Mouse (Mus musculus) lung, postnatal 25 days (tissue): Measurements from ENCODE around the gene Ndufc2.

Experiments
- DNase-seq: peaks from one replicate; pipeline ENCODE4 v3.0.0; 2022; ENCODE audit warnings: low spot score

The Ndufc2 gene

DNA sequence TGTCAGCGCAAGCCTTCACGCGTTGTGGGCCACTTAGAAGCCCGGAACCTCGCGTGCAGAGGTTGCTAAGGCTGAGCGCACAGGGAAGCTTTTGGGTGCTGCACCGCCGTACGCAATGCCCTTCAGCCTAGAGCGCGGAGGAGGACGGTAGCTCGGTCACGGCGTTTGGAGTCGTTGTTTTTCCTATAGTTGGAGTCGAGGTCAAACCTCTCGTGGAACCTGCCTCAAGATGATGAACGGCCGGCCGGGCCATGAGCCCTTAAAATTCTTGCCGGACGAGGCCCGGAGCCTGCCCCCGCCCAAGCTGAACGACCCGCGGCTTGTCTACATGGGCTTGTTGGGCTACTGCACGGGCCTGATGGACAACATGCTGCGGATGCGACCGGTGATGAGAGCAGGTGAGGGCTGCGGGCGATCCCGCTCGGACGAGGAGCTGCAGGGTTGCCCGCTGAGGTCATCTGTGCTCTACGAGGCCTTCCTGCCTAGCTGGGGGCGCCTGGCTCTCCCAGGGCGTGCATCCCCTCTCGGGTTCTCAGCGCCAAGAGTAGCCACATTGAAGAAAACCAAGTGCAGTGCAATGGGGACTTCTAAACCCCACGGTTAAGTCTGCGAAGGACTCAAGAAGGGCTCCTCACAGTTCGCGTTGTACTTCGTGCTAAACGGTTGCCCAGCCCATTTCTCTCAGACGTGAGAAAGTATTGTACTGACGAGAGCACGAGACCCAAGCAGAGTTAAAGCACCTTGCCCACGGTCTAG lies at the start of gene Ndufc2:
Gene Ndufc2, plus strand, starts transcription at position 44 of the 756 bp plus-strand sequence.
- DNase-seq = peak; percentile 73

GRCm38 (mm10) chr7:97350891-97351290 lies 48.9 kb upstream of the Ndufc2 start:
- no peak for DNase-seq

DNA sequence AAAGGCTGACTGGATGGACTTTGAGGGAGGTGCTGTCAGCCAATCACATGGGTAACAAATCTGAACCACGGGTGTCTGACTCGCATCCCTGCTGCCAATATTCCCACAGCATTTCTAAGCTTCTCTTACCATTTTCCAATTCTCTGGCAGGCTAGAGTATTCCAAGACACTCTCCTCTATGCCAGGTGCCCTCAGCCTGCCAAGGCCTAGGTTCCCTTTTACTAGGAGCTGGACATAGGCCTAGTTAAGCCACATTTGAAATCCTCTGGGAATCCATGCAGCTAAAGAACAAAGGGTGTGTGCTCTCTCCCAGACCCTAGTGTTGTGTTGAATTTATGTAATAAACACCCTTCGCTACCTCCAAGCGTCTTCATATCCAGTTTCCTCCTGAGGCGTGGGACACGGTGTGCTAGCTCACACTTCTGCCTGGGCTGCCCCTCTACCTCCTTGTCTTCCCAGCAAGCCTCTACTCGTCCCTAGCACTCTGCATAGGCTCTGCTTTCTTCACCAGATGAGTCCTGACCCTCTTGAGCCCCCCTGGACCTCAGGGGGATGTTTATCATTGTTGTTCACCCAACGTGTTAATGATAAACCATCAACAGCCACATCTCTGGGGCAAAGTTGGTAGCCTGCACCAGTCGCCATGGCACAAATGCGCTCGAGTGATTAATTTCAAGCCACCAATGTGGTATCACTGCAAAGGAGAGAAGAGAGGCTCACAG lies 47.9 kb upstream of the Ndufc2 start:
- no peak for DNase-seq

DNA sequence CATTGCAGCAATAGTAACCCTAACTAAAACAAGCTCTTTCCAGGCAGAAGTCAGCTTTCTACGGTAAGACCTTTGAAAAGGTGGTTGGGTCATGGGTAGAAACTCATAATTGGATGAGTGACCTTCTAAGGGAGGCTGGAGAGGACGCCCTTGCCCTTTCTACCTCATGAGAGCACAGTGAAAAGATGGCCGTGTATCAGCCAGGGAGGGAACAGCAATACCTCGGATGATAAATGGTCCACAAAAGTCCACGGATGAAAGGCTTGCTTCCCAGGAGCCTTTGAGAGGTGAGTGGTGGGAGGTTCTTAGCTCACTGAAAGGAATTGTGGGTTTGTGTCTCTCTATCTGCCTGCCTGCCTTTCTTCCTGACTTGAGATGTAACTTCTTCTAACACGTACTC lies 46.4 kb upstream of the Ndufc2 start:
- DNase-seq = no peak

- peak; percentile 76 for DNase-seq
These were observed 44.5 kb upstream of the Ndufc2 start for GRCm38 (mm10) chr7:97355068-97355841.

DNA sequence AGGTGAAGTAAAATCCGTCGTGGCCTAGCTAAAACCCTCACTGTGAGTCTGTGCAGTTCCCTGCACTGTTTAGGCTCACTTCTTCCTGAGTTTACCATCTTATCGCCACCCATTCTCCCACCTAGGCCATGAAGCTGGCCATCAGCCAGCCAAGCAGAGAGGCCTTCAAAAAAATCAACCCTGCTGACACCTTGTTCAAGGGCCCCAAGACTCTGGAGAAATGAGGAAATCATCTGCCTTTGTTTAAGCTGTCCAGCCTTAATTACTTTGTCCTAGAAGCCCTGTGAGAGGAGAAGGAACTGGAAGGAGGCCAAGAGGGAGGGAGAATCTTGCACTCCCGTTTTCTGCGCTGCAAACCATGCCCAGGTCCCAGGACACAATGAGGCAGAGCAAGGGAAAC lies 43.5 kb upstream of the Ndufc2 start:
- no peak for DNase-seq

- DNase-seq = peak; percentile 86
These were observed 42.9 kb upstream of the Ndufc2 start for GRCm38 (mm10) chr7:97356875-97357276.

DNA sequence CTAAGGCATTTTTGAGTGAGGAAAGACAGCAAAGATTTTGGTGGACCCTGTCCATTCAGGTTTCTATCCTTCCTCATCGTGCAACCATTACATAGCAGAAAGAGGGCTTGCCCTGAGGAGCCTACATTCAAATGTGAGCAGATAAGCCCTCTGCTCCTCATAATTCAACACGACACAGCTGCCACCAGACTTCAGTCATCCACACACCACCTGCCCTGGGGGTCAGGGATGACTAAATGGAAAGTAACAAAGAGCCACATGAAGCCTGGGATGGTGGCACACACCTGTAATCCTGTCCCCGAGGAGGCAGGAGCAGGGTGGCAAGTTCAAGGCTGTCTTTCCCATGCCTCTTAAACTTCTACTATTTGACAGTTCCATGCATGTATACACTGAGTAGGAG lies 42.0 kb upstream of the Ndufc2 start:
- DNase-seq = no peak

GRCm38 (mm10) chr7:97358347-97358746 lies 41.5 kb upstream of the Ndufc2 start:
- no peak for DNase-seq

DNA sequence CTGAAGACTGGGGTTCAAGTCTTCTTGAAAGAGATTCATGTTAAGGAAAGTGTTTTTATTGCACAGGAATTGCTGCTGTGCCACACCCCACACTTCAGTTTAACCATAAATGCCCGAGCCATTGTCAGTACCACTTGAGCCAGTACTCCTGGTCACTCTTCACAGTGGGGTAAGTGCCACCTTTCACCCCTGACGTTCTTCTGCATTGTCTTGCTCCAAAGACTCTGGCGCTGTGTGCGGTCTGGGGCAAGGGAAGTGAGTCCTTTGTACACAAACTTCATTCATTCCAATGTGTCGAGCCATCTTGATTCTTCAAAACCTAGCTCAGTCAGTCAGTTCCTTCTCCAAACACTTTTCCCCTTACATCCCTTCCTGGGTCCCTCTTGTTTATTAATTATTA lies 39.6 kb upstream of the Ndufc2 start:
- DNase-seq = no peak

- DNase-seq = no peak
These were observed 38.8 kb upstream of the Ndufc2 start for GRCm38 (mm10) chr7:97360955-97361354.

DNA sequence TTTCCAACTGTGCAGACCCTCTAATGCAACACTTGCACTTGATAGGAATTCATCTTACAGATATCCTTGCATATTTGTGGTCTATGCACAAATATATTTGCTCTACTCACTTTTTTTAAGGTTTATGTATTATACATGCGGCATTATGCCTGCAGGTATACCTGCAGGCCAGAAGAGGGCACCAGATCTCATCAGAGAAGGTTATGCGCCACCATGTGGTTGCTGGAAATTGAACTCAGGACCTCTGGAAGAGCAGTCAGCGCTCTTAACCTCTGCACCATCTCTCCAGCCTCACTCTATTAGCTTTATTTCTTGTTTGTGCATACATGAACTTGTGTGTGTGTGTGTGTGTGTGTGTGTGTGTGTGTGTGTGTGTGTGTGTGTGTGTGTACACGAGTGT lies 38.3 kb upstream of the Ndufc2 start:
- DNase-seq = peak; percentile 34

DNA sequence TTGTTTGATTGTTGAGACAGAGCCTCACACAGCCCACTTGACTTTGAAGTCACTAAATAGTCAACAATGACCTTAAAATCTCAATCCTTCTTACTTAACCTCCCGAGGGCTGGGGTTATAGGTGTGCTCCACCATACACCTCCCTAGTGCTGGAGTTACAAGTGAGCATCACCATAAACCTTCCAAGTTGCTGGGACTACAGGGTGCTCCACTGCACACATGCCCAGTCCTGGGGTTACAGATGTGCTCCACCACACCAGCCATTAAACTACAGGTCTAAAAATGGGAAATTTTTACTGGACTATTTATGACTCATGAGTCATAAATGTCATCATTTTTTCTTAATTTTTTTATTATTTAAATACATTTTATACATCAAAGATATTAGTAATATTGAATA lies 33.9 kb upstream of the Ndufc2 start:
- no peak for DNase-seq

DNA sequence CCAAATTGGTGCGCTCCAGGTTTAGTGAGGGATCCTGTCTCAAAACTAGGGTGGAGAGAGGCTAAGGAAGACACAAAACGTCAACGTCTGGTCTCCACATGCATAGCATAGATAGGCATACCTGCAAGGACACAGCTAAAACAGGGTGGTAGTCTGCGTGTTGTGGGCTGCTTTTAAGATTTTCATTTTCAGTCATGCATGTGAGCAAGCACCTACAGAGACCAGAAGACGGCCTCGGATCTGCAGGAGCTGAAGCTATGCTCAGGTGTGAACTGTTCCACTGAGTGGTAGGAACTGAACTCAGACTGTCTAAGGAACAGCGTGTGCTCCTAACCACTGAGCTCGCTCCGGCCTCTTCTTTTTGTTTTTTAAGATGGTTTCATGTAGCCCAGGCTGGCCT lies 24.7 kb upstream of the Ndufc2 start:
- DNase-seq = no peak

- no peak for DNase-seq
These were observed 23.9 kb upstream of the Ndufc2 start for GRCm38 (mm10) chr7:97375906-97376305.

DNA sequence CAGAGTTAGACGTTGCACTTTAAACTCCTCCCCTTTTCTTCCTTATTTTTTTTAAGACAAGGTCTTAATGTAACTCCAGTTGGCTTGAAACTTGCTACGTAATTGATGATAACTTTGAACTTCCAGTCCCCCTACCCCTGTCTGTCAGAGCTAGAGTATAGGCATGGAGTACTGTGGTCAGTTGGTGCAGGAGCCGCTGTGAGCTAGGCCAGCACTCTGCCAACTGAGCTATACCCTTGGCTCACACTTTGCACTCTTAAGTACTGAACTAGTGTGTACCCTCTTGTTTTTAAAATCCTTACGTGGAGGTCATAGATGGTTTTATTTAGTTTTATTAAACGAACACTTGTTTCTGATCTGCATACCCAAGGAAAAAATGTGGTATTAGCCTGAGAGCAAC lies 20.5 kb upstream of the Ndufc2 start:
- no peak for DNase-seq

GRCm38 (mm10) chr7:97380500-97381123 lies 19.2 kb upstream of the Ndufc2 start:
- DNase-seq = no peak

GRCm38 (mm10) chr7:97382661-97383060 lies 17.1 kb upstream of the Ndufc2 start:
- DNase-seq = no peak

DNA sequence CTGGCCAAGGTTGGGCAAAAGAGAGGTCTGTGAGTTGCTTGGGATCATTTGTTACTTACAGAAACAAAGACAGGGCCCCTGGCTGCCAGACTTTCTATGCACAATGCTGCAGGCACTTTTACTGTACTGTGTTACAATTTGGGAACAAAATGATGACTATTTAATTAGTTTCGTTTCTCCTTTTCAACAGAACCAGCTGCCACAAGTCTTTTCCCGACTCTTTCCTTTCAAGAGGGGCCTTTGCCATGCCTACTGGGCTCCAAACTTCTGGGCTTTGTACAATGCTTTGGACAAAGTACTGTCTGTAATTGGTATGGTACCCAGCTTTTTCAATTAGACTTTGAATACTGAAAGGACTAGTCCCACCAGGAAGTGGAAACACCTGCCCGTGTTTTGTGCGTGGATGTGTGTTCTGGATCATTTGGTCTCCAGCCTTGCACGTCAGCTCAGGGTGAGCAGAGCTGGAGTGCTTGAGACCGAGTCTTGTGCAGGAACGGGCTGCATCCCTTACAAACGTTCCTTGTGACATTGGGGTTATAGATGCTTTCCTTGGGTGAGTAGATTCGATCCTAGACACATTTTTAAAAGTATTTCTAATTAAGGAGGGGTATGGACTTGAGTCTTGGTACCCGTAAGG lies 16.2 kb upstream of the Ndufc2 start:
- no peak for DNase-seq

- no peak for DNase-seq
These were observed 13.5 kb upstream of the Ndufc2 start for GRCm38 (mm10) chr7:97386106-97386805.

DNA sequence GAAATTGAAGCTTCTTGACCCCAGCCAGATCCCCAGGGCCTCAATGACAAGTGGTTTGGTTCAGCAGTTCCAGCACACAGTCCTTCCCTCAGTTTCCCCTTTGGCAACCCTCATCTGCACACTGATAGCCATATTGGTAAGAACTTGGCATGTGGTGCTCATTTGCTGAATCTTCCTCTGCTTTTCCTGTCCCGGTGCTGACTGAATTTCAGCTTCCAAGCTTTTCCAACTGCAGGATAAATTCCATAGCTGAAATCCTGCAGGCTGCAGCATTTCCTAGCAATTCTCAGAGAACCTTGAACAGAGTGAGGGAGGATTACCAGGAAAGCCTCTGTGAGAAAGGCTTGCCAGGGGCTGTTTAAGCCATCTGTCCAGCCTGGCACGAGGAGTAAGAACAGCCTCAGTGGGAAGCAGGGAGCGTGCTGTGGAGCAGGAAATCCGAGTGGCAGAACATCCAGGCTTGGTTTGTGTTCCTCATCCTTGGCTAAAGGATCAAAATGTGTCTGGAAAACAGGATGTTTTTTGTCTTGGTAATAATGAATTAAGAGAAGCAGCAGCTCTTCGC lies 12.9 kb upstream of the Ndufc2 start:
- DNase-seq = no peak
